Mouse (Mus musculus): ENCODE measurements at regions not wholly inside any gene's neighbourhood (a gene's known extent, or its start where the extent isn't known, plus 50 kb on each side); places are given as distances from the start of the nearest gene placed in this dataset.

DNA sequence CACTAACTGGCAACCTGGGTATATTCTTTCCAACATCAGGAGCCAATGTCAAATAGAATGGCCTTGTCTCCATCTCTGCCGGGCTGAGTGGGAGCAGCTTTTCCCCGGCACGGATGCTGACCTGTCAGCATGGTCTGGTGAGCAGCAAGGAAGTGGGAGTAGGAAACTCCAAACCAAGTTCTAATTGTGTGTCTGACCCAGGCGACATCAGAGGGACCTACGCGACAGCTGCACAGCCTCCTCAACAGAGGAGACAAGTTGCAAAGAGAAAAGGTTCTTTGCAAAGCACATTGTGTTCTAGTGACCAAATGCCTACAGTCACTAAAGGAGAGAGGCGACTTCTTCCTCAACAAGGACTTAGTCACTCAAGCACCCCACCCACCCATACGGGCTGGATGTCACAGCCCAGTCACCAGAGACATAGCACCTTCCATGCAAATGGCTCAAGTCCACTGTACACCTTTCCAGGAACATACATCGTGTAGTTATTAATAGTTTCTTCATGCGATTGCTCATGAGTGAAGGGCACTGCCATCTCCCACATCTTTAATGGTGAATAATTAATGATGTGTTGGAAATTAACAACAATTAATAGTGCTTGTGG lies 334.8 kb upstream of the Hnrnpa3 start:
- no peak overlapping the region for H3K27ac ChIP-seq (ENCODE audit: low read length)
- H3K27me3 ChIP-seq (ENCODE audit: control insufficient read depth, insufficient read depth, low read length), result no peaks in the 10 kb centered on the region
- H3K36me3 ChIP-seq (ENCODE audit: control insufficient read depth, insufficient read depth, low read length), result no peaks in the 10 kb centered on the region
- no peaks in the 10 kb centered on the region for H3K9me3 ChIP-seq (ENCODE audit: control insufficient read depth, low read depth, low read length)
- WGBS, result 84% methylated on average over 10 of the region's 10 CpGs
- no peak for ATAC-seq (ENCODE audit: insufficient number of reproducible peaks, insufficient read depth, low FRiP score, low read depth)
- H3K4me2 ChIP-seq (replicated peaks; ENCODE audit: low read depth, low read length), result no peak overlapping the region
- no peak overlapping the region for H3K4me3 ChIP-seq (ENCODE audit: low read depth, low read length)
- H3K9ac ChIP-seq (replicated peaks; ENCODE audit: low read depth, low read length), result no peak overlapping the region
- no peaks in the 10 kb centered on the region for H3K4me1 ChIP-seq (ENCODE audit: control insufficient read depth, insufficient read depth, low read length)

DNA sequence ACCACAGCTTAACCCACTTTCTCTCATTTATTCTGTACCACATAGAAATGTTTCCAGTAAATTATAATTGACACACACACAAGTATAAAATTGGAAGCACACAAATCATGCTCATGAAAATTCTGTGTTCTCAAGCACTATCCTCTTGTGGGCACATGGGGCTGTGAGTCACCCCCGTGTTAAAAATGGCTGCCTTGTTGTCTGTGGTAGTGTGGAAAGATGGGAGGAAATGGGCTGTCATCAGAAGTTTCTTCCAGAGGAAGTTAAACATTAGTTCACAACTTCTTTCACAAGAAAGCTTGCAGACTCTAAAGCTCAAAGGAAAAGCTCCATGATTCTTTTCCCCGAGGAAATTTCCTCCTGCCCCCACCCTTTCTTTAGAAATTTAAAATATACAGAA lies 329.5 kb upstream of the Hnrnpa3 start:
- Histone ChIP-seq H3K36me3 (ENCODE audit: control insufficient read depth, insufficient read depth, low read length) (no peaks in the 10 kb centered on the region), H3K27ac (ENCODE audit: low read length) (no peak overlapping the region), H3K4me3 (ENCODE audit: low read depth, low read length) (no peak overlapping the region), H3K9ac (replicated peaks; ENCODE audit: low read depth, low read length) (no peak overlapping the region), H3K9me3 (ENCODE audit: control insufficient read depth, low read depth, low read length) (no peaks in the 10 kb centered on the region), H3K4me1 (ENCODE audit: control insufficient read depth, insufficient read depth, low read length) (0 out of 2 replicates have a peak, but pooled peaks cover 5% of the 10 kb centered on the region), H3K4me2 (replicated peaks; ENCODE audit: low read depth, low read length) (no peak overlapping the region), H3K27me3 (ENCODE audit: control insufficient read depth, insufficient read depth, low read length) (no peaks in the 10 kb centered on the region)
- ATAC-seq (ENCODE audit: insufficient number of reproducible peaks, insufficient read depth, low FRiP score, low read depth), result no peak
- 75% methylated on average over 2 of the region's 2 CpGs for WGBS

- no peak for ATAC-seq (ENCODE audit: insufficient number of reproducible peaks, insufficient read depth, low FRiP score, low read depth)
- Histone ChIP-seq H3K4me3 (ENCODE audit: low read depth, low read length) (no peak overlapping the region), H3K4me1 (ENCODE audit: control insufficient read depth, insufficient read depth, low read length) (no peaks in the 10 kb centered on the region), H3K9me3 (ENCODE audit: control insufficient read depth, low read depth, low read length) (no peaks in the 10 kb centered on the region), H3K27ac (ENCODE audit: low read length) (no peak overlapping the region), H3K9ac (replicated peaks; ENCODE audit: low read depth, low read length) (no peak overlapping the region), H3K36me3 (ENCODE audit: control insufficient read depth, insufficient read depth, low read length) (no peaks in the 10 kb centered on the region), H3K27me3 (ENCODE audit: control insufficient read depth, insufficient read depth, low read length) (no peaks in the 10 kb centered on the region), H3K4me2 (replicated peaks; ENCODE audit: low read depth, low read length) (no peak overlapping the region)
- 42% methylated on average over 2 of the region's 2 CpGs for WGBS
Measured at GRCm38 (mm10) chr2:75341310-75341709, 317.8 kb upstream of the Hnrnpa3 start.

- no peaks in the 10 kb centered on the region for H3K4me1 ChIP-seq (ENCODE audit: control insufficient read depth, insufficient read depth, low read length)
- no peak overlapping the region for H3K9ac ChIP-seq (replicated peaks; ENCODE audit: low read depth, low read length)
- H3K36me3 ChIP-seq (ENCODE audit: control insufficient read depth, insufficient read depth, low read length), result no peaks in the 10 kb centered on the region
- no peaks in the 10 kb centered on the region for H3K27me3 ChIP-seq (ENCODE audit: control insufficient read depth, insufficient read depth, low read length)
- H3K4me2 ChIP-seq (replicated peaks; ENCODE audit: low read depth, low read length), result no peak overlapping the region
- H3K27ac ChIP-seq (ENCODE audit: low read length), result no peak overlapping the region
- no peak overlapping the region for H3K4me3 ChIP-seq (ENCODE audit: low read depth, low read length)
- H3K9me3 ChIP-seq (ENCODE audit: control insufficient read depth, low read depth, low read length), result no peaks in the 10 kb centered on the region
- no peak for ATAC-seq (ENCODE audit: insufficient number of reproducible peaks, insufficient read depth, low FRiP score, low read depth)
- WGBS, result 67% methylated on average over 6 of the region's 6 CpGs
Measured at GRCm38 (mm10) chr2:75341726-75342280, 317.3 kb upstream of the Hnrnpa3 start.

GRCm38 (mm10) chr2:75350902-75351301 lies 308.2 kb upstream of the Hnrnpa3 start:
- ATAC-seq (ENCODE audit: insufficient number of reproducible peaks, insufficient read depth, low FRiP score, low read depth), result no peak

GRCm38 (mm10) chr2:75351965-75352364 lies 307.1 kb upstream of the Hnrnpa3 start:
- H3K4me3 ChIP-seq (ENCODE audit: low read depth, low read length), result no peak overlapping the region
- no peak overlapping the region for H3K27ac ChIP-seq (ENCODE audit: low read length)
- no peak overlapping the region for H3K4me2 ChIP-seq (replicated peaks; ENCODE audit: low read depth, low read length)
- no peaks in the 10 kb centered on the region for H3K4me1 ChIP-seq (ENCODE audit: control insufficient read depth, insufficient read depth, low read length)
- no peaks in the 10 kb centered on the region for H3K36me3 ChIP-seq (ENCODE audit: control insufficient read depth, insufficient read depth, low read length)
- no peaks in the 10 kb centered on the region for H3K9me3 ChIP-seq (ENCODE audit: control insufficient read depth, low read depth, low read length)
- no peak for ATAC-seq (ENCODE audit: insufficient number of reproducible peaks, insufficient read depth, low FRiP score, low read depth)
- H3K9ac ChIP-seq (replicated peaks; ENCODE audit: low read depth, low read length), result no peak overlapping the region
- WGBS, result 92% methylated on average over 5 of the region's 5 CpGs
- H3K27me3 ChIP-seq (ENCODE audit: control insufficient read depth, insufficient read depth, low read length), result no peaks in the 10 kb centered on the region

More at GRCm38 (mm10) chr2:75350902-75351301, 308.2 kb upstream of the Hnrnpa3 start:
- Histone ChIP-seq H3K4me1 (ENCODE audit: control insufficient read depth, insufficient read depth, low read length) (no peaks in the 10 kb centered on the region), H3K36me3 (ENCODE audit: control insufficient read depth, insufficient read depth, low read length) (no peaks in the 10 kb centered on the region), H3K9ac (replicated peaks; ENCODE audit: low read depth, low read length) (no peak overlapping the region), H3K27me3 (ENCODE audit: control insufficient read depth, insufficient read depth, low read length) (no peaks in the 10 kb centered on the region), H3K4me2 (replicated peaks; ENCODE audit: low read depth, low read length) (no peak overlapping the region), H3K4me3 (ENCODE audit: low read depth, low read length) (no peak overlapping the region), H3K27ac (ENCODE audit: low read length) (no peak overlapping the region), H3K9me3 (ENCODE audit: control insufficient read depth, low read depth, low read length) (no peaks in the 10 kb centered on the region)
- 76% methylated on average over 3 of the region's 3 CpGs for WGBS

DNA sequence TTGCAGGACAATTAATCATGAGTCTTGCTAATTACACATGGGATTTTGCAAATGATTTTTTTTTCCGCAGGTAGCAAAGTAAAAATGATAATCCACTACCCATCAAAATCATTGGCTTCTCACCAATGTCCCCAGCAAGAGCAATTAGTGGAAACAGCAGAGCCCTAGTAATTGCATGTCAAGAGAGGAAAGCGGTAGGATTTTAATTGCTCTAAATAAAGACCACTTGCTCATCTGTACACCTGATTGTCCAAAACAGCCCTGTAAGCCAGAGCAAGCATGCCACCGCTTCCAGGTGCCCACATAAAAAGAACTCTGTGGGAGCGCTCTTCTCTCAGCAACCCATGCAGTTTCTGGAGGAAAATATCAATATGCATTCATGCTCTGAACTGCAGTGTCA lies 306.5 kb upstream of the Hnrnpa3 start:
- Histone ChIP-seq H3K36me3 (ENCODE audit: control insufficient read depth, insufficient read depth, low read length) (no peaks in the 10 kb centered on the region), H3K4me1 (ENCODE audit: control insufficient read depth, insufficient read depth, low read length) (no peaks in the 10 kb centered on the region), H3K9me3 (ENCODE audit: control insufficient read depth, low read depth, low read length) (no peaks in the 10 kb centered on the region), H3K27ac (ENCODE audit: low read length) (no peak overlapping the region), H3K4me3 (ENCODE audit: low read depth, low read length) (no peak overlapping the region), H3K27me3 (ENCODE audit: control insufficient read depth, insufficient read depth, low read length) (no peaks in the 10 kb centered on the region), H3K9ac (replicated peaks; ENCODE audit: low read depth, low read length) (no peak overlapping the region), H3K4me2 (replicated peaks; ENCODE audit: low read depth, low read length) (no peak overlapping the region)
- ATAC-seq (ENCODE audit: insufficient number of reproducible peaks, insufficient read depth, low FRiP score, low read depth), result no peak
- 96% methylated on average over 4 of the region's 4 CpGs for WGBS

GRCm38 (mm10) chr2:75356691-75357375 lies 302.2 kb upstream of the Hnrnpa3 start:
- Histone ChIP-seq H3K4me3 (ENCODE audit: low read depth, low read length) (no peak overlapping the region), H3K27me3 (ENCODE audit: control insufficient read depth, insufficient read depth, low read length) (no peaks in the 10 kb centered on the region), H3K27ac (ENCODE audit: low read length) (no peak overlapping the region), H3K4me2 (replicated peaks; ENCODE audit: low read depth, low read length) (no peak overlapping the region), H3K9ac (replicated peaks; ENCODE audit: low read depth, low read length) (no peak overlapping the region), H3K9me3 (ENCODE audit: control insufficient read depth, low read depth, low read length) (no peaks in the 10 kb centered on the region), H3K36me3 (ENCODE audit: control insufficient read depth, insufficient read depth, low read length) (no peaks in the 10 kb centered on the region), H3K4me1 (ENCODE audit: control insufficient read depth, insufficient read depth, low read length) (no peaks in the 10 kb centered on the region)
- 56% methylated on average over 8 of the region's 8 CpGs for WGBS
- ATAC-seq (ENCODE audit: insufficient number of reproducible peaks, insufficient read depth, low FRiP score, low read depth), result no peak

Data from stomach, embryonic 14.5 days (tissue).